Mouse (Mus musculus): ENCODE data around the gene Olfr159. TPM values are rescaled to one million over a fixed set of nuclear protein-coding genes. Genes with fewer than 3 reads are reported as not detected.

The Olfr159 gene
- total and polyA plus RNA-seq, 2 experiments from 2014 or later, result not detected

- no peaks in the 10 kb centered on the region for H3K27me3 ChIP-seq (ENCODE audit: insufficient read depth, low read length)
- ATAC-seq (no peak), DNase-seq (ENCODE audit: low spot score) (no peak)
Measured at GRCm38 (mm10) chr4:43743099-43743498, 27.7 kb downstream of the Olfr159 start.

DNA sequence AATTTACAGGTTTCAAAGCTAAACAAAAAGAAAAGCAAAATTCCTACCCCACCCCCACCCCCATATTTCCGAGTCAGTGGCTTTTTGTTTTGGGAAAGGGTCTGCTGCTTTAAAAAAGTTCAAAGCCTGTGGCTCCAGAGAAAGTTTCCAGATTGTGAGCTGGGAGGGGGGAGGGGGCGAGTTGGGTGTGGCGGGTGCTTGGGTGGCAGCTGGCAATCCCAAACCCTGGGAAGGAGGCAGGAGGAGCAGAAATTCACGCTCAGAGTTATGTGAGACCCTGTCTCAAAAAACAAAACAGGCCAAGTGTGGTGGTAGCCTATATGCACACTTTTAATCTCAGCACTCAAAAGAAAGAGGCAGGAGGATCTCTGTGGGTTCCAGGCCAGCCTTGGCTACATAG lies 28.2 kb downstream of the Olfr159 start:
- Histone ChIP-seq H3K9ac (replicated peaks; ENCODE audit: low read length) (no peak overlapping the region), H3K9me3 (ENCODE audit: low read length) (no peaks in the 10 kb centered on the region), H3K27me3 (ENCODE audit: insufficient read depth, low read length) (no peaks in the 10 kb centered on the region), H3K4me3 (ENCODE audit: low read length) (no peak overlapping the region), H3K4me2 (ENCODE audit: low read depth, low read length) (no peak overlapping the region), H3K27ac (no peak overlapping the region), H3K36me3 (ENCODE audit: insufficient read depth, low read length) (no peaks in the 10 kb centered on the region), H3K4me1 (ENCODE audit: insufficient read depth, low read length) (no peaks in the 10 kb centered on the region)
- no peak for ATAC-seq
- TF ChIP-seq CTCF (IDR thresholded peaks at IDR 0.05; ENCODE audit: low read depth), result no peak
- WGBS, result 34% methylated on average over 4 of the region's 4 CpGs
- DNase-seq (ENCODE audit: low spot score), result no peak

More at GRCm38 (mm10) chr4:43743099-43743498, 27.7 kb downstream of the Olfr159 start:
- no peak overlapping the region for H3K9ac ChIP-seq (replicated peaks; ENCODE audit: low read length)
- WGBS, result 62% methylated on average over 1 of the region's 1 CpGs
- no peaks in the 10 kb centered on the region for H3K9me3 ChIP-seq (ENCODE audit: low read length)
- H3K4me1 ChIP-seq (ENCODE audit: insufficient read depth, low read length), result no peaks in the 10 kb centered on the region
- peak; percentile 23; the same call in 1 of the 2 replicates for TF ChIP-seq CTCF (IDR thresholded peaks at IDR 0.05; ENCODE audit: low read depth)
- no peak overlapping the region for H3K4me3 ChIP-seq (ENCODE audit: low read length)
- H3K36me3 ChIP-seq (ENCODE audit: insufficient read depth, low read length), result no peaks in the 10 kb centered on the region
- H3K27ac ChIP-seq, result no peak overlapping the region
- H3K4me2 ChIP-seq (ENCODE audit: low read depth, low read length), result no peak overlapping the region

GRCm38 (mm10) chr4:43741526-43741925 lies 29.3 kb downstream of the Olfr159 start:
- no peak for TF ChIP-seq CTCF (IDR thresholded peaks at IDR 0.05; ENCODE audit: low read depth)
- no peak overlapping the region for H3K4me2 ChIP-seq (ENCODE audit: low read depth, low read length)
- H3K9ac ChIP-seq (replicated peaks; ENCODE audit: low read length), result no peak overlapping the region
- no peak overlapping the region for H3K27ac ChIP-seq
- DNase-seq (ENCODE audit: low spot score) (no peak), ATAC-seq (no peak)
- H3K36me3 ChIP-seq (ENCODE audit: insufficient read depth, low read length), result no peaks in the 10 kb centered on the region
- 64% methylated on average over 5 of the region's 5 CpGs for WGBS
- no peaks in the 10 kb centered on the region for H3K27me3 ChIP-seq (ENCODE audit: insufficient read depth, low read length)
- no peaks in the 10 kb centered on the region for H3K4me1 ChIP-seq (ENCODE audit: insufficient read depth, low read length)
- no peak overlapping the region for H3K4me3 ChIP-seq (ENCODE audit: low read length)
- H3K9me3 ChIP-seq (ENCODE audit: low read length), result no peaks in the 10 kb centered on the region

DNA sequence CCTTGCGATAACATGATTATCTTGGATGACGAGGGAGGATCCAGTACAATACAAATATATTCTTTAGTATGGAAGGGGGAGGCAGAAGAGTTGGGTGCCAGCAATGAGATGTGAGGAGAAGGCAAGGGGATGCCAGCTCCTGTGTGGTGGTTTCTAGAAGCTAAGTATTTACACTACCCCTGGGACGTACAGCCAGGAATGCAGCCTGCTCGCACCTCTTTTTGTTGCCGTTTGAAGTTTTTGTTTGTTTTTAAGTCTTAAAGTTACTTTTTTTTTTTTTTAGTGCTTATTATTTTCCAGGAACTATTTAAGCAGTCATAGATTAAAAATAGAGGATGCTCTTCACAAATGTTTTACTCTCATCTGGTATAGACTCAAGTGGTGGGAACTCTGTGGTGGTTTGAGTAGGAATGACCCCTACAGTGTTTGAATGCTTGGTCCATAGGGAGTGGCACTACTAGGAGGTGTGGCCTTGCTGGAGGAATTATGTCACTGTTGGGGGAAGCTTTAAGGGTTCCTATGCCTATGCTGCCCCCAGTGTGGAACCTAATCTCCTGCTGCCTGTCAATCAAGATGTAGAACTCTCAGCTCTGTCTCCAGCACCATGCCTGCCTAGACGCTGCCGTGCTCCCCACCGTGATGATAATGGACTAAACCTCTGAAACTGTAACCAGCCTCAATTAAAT lies 31.7 kb downstream of the Olfr159 start:
- DNase-seq (ENCODE audit: low spot score), result no peak
- Histone ChIP-seq H3K27me3 (ENCODE audit: insufficient read depth, low read length) (no peaks in the 10 kb centered on the region), H3K4me2 (ENCODE audit: low read depth, low read length) (no peak overlapping the region), H3K9me3 (ENCODE audit: low read length) (no peaks in the 10 kb centered on the region), H3K4me1 (ENCODE audit: insufficient read depth, low read length) (no peaks in the 10 kb centered on the region), H3K27ac (no peak overlapping the region), H3K4me3 (ENCODE audit: low read length) (no peak overlapping the region), H3K36me3 (ENCODE audit: insufficient read depth, low read length) (no peaks in the 10 kb centered on the region), H3K9ac (replicated peaks; ENCODE audit: low read length) (no peak overlapping the region)
- 75% methylated on average over 8 of the region's 8 CpGs for WGBS
- TF ChIP-seq CTCF (IDR thresholded peaks at IDR 0.05; ENCODE audit: low read depth), result no peak
- no peak for ATAC-seq

GRCm38 (mm10) chr4:43737144-43737543 lies 33.7 kb downstream of the Olfr159 start:
- no peak overlapping the region for H3K9ac ChIP-seq (replicated peaks; ENCODE audit: low read length)
- no peak for TF ChIP-seq CTCF (IDR thresholded peaks at IDR 0.05; ENCODE audit: low read depth)
- no peaks in the 10 kb centered on the region for H3K27me3 ChIP-seq (ENCODE audit: insufficient read depth, low read length)
- no peak overlapping the region for H3K27ac ChIP-seq
- DNase-seq (ENCODE audit: low spot score) (no peak), ATAC-seq (no peak)
- no peaks in the 10 kb centered on the region for H3K9me3 ChIP-seq (ENCODE audit: low read length)
- H3K36me3 ChIP-seq (ENCODE audit: insufficient read depth, low read length), result no peaks in the 10 kb centered on the region
- no peak overlapping the region for H3K4me2 ChIP-seq (ENCODE audit: low read depth, low read length)
- 55% methylated on average over 6 of the region's 6 CpGs for WGBS
- H3K4me1 ChIP-seq (ENCODE audit: insufficient read depth, low read length), result no peaks in the 10 kb centered on the region
- no peak overlapping the region for H3K4me3 ChIP-seq (ENCODE audit: low read length)

GRCm38 (mm10) chr4:43733186-43733585 lies 37.6 kb downstream of the Olfr159 start:
- 77% methylated on average over 5 of the region's 5 CpGs for WGBS

DNA sequence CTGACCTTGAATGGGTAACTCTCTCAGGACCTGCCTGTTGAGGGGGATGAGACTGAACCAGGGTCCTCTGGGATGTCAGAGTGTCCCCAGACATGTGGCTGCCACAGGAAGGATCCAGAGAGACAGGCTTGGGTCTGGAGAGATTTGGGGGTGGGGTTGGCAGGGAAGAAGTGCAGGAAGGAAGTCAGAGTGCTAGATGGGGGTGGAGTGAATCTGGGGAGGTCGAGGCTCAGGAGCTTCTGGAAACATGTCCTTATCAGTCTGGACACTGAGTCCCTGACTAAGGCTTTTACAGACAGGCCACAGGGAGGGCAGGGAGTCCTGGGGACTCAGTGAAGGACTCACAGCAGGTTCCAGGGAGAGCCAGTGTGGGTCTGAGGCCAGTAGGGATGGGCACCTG lies 38.6 kb downstream of the Olfr159 start:
- Histone ChIP-seq H3K4me1 (ENCODE audit: insufficient read depth, low read length) (no peaks in the 10 kb centered on the region), H3K27ac (no peak overlapping the region), H3K27me3 (ENCODE audit: insufficient read depth, low read length) (no peaks in the 10 kb centered on the region), H3K4me2 (ENCODE audit: low read depth, low read length) (no peak overlapping the region), H3K9me3 (ENCODE audit: low read length) (no peaks in the 10 kb centered on the region), H3K36me3 (ENCODE audit: insufficient read depth, low read length) (no peaks in the 10 kb centered on the region), H3K4me3 (ENCODE audit: low read length) (no peak overlapping the region), H3K9ac (replicated peaks; ENCODE audit: low read length) (no peak overlapping the region)
- TF ChIP-seq CTCF (IDR thresholded peaks at IDR 0.05; ENCODE audit: low read depth), result no peak
- WGBS, result 26% methylated on average over 1 of the region's 1 CpGs
- DNase-seq (ENCODE audit: low spot score), result no peak
- ATAC-seq, result no peak

More at GRCm38 (mm10) chr4:43733186-43733585, 37.6 kb downstream of the Olfr159 start:
- Histone ChIP-seq H3K27me3 (ENCODE audit: insufficient read depth, low read length) (no peaks in the 10 kb centered on the region), H3K4me1 (ENCODE audit: insufficient read depth, low read length) (no peaks in the 10 kb centered on the region), H3K9me3 (ENCODE audit: low read length) (no peaks in the 10 kb centered on the region), H3K27ac (no peak overlapping the region), H3K4me3 (ENCODE audit: low read length) (no peak overlapping the region), H3K4me2 (ENCODE audit: low read depth, low read length) (no peak overlapping the region), H3K36me3 (ENCODE audit: insufficient read depth, low read length) (no peaks in the 10 kb centered on the region), H3K9ac (replicated peaks; ENCODE audit: low read length) (no peak overlapping the region)
- no peak for ATAC-seq
- no peak for TF ChIP-seq CTCF (IDR thresholded peaks at IDR 0.05; ENCODE audit: low read depth)
- DNase-seq (ENCODE audit: low spot score), result no peak

Measured in hindbrain, postnatal 0 days (tissue).